Mouse (Mus musculus) limb, embryonic 14.5 days (tissue): ENCODE measurements around the gene Nenf. TPM values are rescaled to one million over a fixed set of nuclear protein-coding genes. Genes with fewer than 3 reads are reported as not detected.

Source experiments
- ATAC-seq: fragments of 200-750 bp; cut with Nextera tagmentation; 2 replicates; pipeline ENCODE4 v1.8.0; 2017; ENCODE audit warnings: low read depth, moderate number of reproducible peaks, moderate TSS enrichment; ENCODE audit not compliant: low FRiP score
- DNase-seq: peaks from one replicate; pipeline ENCODE4 v3.0.0-alpha.2; 2015; ENCODE audit warnings: low spot score
- H3K27ac ChIP-seq: fragments of 300-500 bp; sonication (generic); replicated peaks from 2 replicates; pipeline ENCODE4 v1.5.1; 2014; ENCODE audit warnings: low read depth, mild to moderate bottlenecking, low read length, moderate library complexity, mixed read lengths
- H3K27me3 ChIP-seq: fragments of 300-500 bp; sonication (generic); 2 replicates; pipeline ENCODE4 v1.6.1; 2014; ENCODE audit warnings: low read length, mixed read lengths; ENCODE audit not compliant: control insufficient read depth, insufficient read depth
- H3K36me3 ChIP-seq: fragments of 300-500 bp; sonication (generic); 2 replicates; pipeline ENCODE4 v1.6.1; 2014; ENCODE audit warnings: mild to moderate bottlenecking, low read length, moderate library complexity, mixed read lengths; ENCODE audit not compliant: control insufficient read depth, insufficient read depth
- H3K4me1 ChIP-seq: fragments of 300-500 bp; sonication (generic); 2 replicates; pipeline ENCODE4 v1.6.1; 2014; ENCODE audit warnings: antibody characterized with exemption, low read length, mixed read lengths; ENCODE audit not compliant: control insufficient read depth, insufficient read depth
- H3K4me2 ChIP-seq: fragments of 300-500 bp; sonication (generic); replicated peaks from 2 replicates; pipeline ENCODE4 v1.6.1; 2014; ENCODE audit warnings: low read depth, mild to moderate bottlenecking, low read length, moderate library complexity; ENCODE audit not compliant: severe bottlenecking
- H3K4me3 ChIP-seq: fragments of 300-500 bp; sonication (generic); replicated peaks from 2 replicates; pipeline ENCODE4 v1.5.1; 2014; ENCODE audit warnings: low read length
- H3K9ac ChIP-seq: fragments of 300-500 bp; sonication (generic); 2 replicates; pipeline ENCODE4 v1.6.1; 2014; ENCODE audit warnings: mild to moderate bottlenecking, low read depth, low read length, moderate library complexity; ENCODE audit not compliant: severe bottlenecking
- H3K9me3 ChIP-seq: fragments of 300-500 bp; sonication (generic); 2 replicates; pipeline ENCODE4 v1.6.1; 2016; ENCODE audit warnings: low read length; ENCODE audit not compliant: control insufficient read depth
- POLR2A ChIP-seq: fragments of 200-500 bp; IDR thresholded peaks from 2 replicates; pipeline ENCODE4 v1.8.0; 2012; ENCODE audit warnings: inconsistent platforms, mild to moderate bottlenecking, moderate library complexity, borderline replicate concordance; ENCODE audit not compliant: insufficient read depth, insufficient read length; ENCODE audit errors: extremely low read depth
- WGBS: fragments of 180-500 bp; shearing (Covaris S2); extraction: QIAGEN DNeasy Blood & Tissue Kit; methylation state at CpG from one replicate; pipeline ENCODE4 v1.1.7; 2014; 5-methylcytosine and 5-hydroxymethylcytosine counted together
- polyA plus RNA-seq, 2 experiments: library from polyadenylated mRNA; depleted of rRNA in 1 of 2; stranded (reverse) in 1 of 2; unstranded in 1 of 2; fragments of >200 nt; fragmentation: Nextera tagmentation in 1 of 2; extraction: Ambion mirVana in 1 of 2; gene quantifications; 2 replicates each; pipeline versions ENCODE4 v1.2.1 to v1.2.3; 2012 to 2014

The Nenf gene
- polyA plus RNA-seq, 2 experiments, result 144 to 149 TPM

DNA sequence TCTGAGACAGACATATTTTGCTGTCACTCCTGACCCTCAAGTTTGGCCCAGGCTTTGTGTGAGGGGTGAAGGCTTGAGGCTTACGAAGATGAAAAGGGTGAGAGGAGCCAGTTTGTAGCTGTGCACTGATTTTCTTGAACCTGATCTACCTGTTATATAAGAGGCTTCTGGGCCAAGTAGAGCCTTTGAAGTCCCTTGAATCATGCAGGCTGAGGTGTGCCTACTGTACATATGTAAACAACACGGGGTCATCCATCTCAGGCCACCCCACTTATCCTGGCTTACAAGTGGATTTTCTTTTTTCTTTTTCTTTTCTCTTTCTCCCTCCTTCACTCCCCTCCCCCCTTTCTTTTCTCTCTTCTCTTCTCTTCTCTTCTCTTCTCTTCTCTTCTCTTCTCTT, 30.6 kb upstream of the Nenf start:
- ATAC-seq, result no peak
- no peak for DNase-seq
- Histone ChIP-seq H3K27ac (no peak overlapping the region), H3K27me3 (no peaks in the 10 kb centered on the region), H3K36me3 (peaks cover 52% of the 10 kb centered on the region), H3K9me3 (no peaks in the 10 kb centered on the region), H3K9ac (no peak overlapping the region), H3K4me3 (no peak overlapping the region), H3K4me1 (peaks cover 2% of the 10 kb centered on the region; the same call in 1 of the 2 replicates), H3K4me2 (no peak overlapping the region)
- WGBS, result 88% methylated on average over 2 of the region's 2 CpGs
- no peak for TF ChIP-seq POLR2A

GRCm38 (mm10) chr1:191347602-191348001, 29.6 kb upstream of the Nenf start:
- H3K9ac ChIP-seq, result no peak overlapping the region
- WGBS, result 89% methylated on average over 8 of the region's 8 CpGs
- H3K4me2 ChIP-seq, result no peak overlapping the region
- no peaks in the 10 kb centered on the region for H3K4me1 ChIP-seq
- H3K4me3 ChIP-seq, result no peak overlapping the region
- H3K36me3 ChIP-seq, result peaks cover 54% of the 10 kb centered on the region
- H3K27me3 ChIP-seq, result no peaks in the 10 kb centered on the region
- no peak for TF ChIP-seq POLR2A
- H3K9me3 ChIP-seq, result no peaks in the 10 kb centered on the region
- no peak overlapping the region for H3K27ac ChIP-seq
- ATAC-seq (no peak), DNase-seq (no peak)

GRCm38 (mm10) chr1:191340530-191340929, 22.5 kb upstream of the Nenf start:
- H3K36me3 ChIP-seq, result peaks cover 66% of the 10 kb centered on the region
- ATAC-seq (no peak), DNase-seq (no peak)
- WGBS, result 82% methylated on average over 3 of the region's 4 CpGs
- H3K27me3 ChIP-seq, result no peaks in the 10 kb centered on the region
- H3K9ac ChIP-seq, result no peak overlapping the region
- no peak for TF ChIP-seq POLR2A
- no peaks in the 10 kb centered on the region for H3K4me1 ChIP-seq
- H3K4me2 ChIP-seq, result no peak overlapping the region
- no peak overlapping the region for H3K4me3 ChIP-seq
- H3K27ac ChIP-seq, result no peak overlapping the region
- no peaks in the 10 kb centered on the region for H3K9me3 ChIP-seq

- WGBS, result 78% methylated on average over 2 of the region's 2 CpGs
- H3K4me3 ChIP-seq, result no peak overlapping the region
- H3K36me3 ChIP-seq, result peaks cover 60% of the 10 kb centered on the region
- no peak for ATAC-seq
- no peaks in the 10 kb centered on the region for H3K4me1 ChIP-seq
- no peak overlapping the region for H3K9ac ChIP-seq
- no peak overlapping the region for H3K27ac ChIP-seq
- no peaks in the 10 kb centered on the region for H3K27me3 ChIP-seq
- no peak for TF ChIP-seq POLR2A
- no peaks in the 10 kb centered on the region for H3K9me3 ChIP-seq
- no peak for DNase-seq
- H3K4me2 ChIP-seq, result no peak overlapping the region
Observed at GRCm38 (mm10) chr1:191339876-191340275, 21.9 kb upstream of the Nenf start.

GRCm38 (mm10) chr1:191334500-191334899, 16.5 kb upstream of the Nenf start:
- H3K27me3 ChIP-seq, result no peaks in the 10 kb centered on the region
- ATAC-seq, result no peak
- no peak for TF ChIP-seq POLR2A
- no peak overlapping the region for H3K27ac ChIP-seq
- H3K9me3 ChIP-seq, result no peaks in the 10 kb centered on the region
- H3K36me3 ChIP-seq, result peaks cover 30% of the 10 kb centered on the region
- 88% methylated on average over 5 of the region's 5 CpGs for WGBS
- no peak overlapping the region for H3K9ac ChIP-seq
- no peak overlapping the region for H3K4me3 ChIP-seq
- H3K4me1 ChIP-seq, result no peaks in the 10 kb centered on the region
- H3K4me2 ChIP-seq, result no peak overlapping the region
- no peak for DNase-seq

- Histone ChIP-seq H3K27ac (no peak overlapping the region), H3K36me3 (peaks cover 19% of the 10 kb centered on the region; the same call in 1 of the 2 replicates), H3K4me2 (no peak overlapping the region), H3K27me3 (no peaks in the 10 kb centered on the region), H3K4me3 (no peak overlapping the region), H3K9ac (no peak overlapping the region), H3K4me1 (peaks cover 12% of the 10 kb centered on the region; the same call in 1 of the 2 replicates), H3K9me3 (no peaks in the 10 kb centered on the region)
- TF ChIP-seq POLR2A, result no peak
- WGBS, result 87% methylated on average over 4 of the region's 4 CpGs
- no peak for DNase-seq
- ATAC-seq, result no peak
Observed at GRCm38 (mm10) chr1:191330356-191330755, 12.4 kb upstream of the Nenf start.
